Mouse (Mus musculus): ENCODE results near the gene Elavl1. TPM values are rescaled to one million over a fixed set of nuclear protein-coding genes. Genes with fewer than 3 reads are reported as not detected.

The Elavl1 gene
- polyA plus RNA-seq, 1 experiment from 2014 or later, result 88.6 TPM

DNA sequence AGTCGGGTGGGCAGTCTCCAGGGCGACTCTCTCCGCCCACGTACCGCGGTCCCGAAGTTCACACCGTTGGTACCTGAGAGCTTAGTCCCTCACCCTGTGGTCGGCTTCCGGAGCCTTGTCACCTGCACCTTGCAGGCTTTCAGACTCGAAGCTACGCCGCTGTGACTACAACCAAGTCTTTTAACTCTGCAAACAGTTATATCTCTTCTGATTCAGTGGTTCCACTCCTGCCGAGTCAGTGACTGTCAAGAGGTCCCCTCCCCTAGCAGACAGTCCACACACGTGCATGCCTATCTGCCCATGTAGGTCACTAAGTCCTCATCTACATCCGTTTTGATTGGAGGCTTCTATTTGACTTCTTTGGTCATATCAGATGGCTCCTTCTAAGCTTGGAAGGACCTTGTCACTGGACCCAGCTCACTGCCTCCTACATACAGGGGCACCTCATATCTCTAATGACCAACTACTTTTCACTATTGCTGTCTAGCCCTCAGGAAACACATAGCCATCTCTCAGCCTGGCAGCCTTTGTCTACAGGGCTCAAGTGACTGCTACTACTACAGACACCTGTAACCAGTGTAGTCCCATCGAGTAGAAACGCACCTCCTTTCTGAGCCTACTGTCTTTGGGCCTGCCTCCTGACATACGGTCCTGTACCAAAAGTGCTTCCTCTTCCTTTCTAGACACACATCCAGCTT is 85.9 kb downstream of the Elavl1 start:
- H3K4me2 ChIP-seq (replicated peaks; ENCODE audit: low read depth), result peak overlapping the region; percentile 96
- peak overlapping the region; percentile 79 for H3K4me3 ChIP-seq (ENCODE audit: low read depth, low read length)
- H3K9me3 ChIP-seq (ENCODE audit: control insufficient read depth, low read length), result no peaks in the 10 kb centered on the region
- ATAC-seq (ENCODE audit: low FRiP score, low TSS enrichment) (peak; percentile 64), DNase-seq (ENCODE audit: low spot score) (no peak)
- TF ChIP-seq EP300 (optimal IDR thresholded peaks at IDR 0.05), result no peak
- TF ChIP-seq CTCF (IDR thresholded peaks at IDR 0.05; ENCODE audit: low read depth), result no peak
- H3K9ac ChIP-seq (ENCODE audit: low read length), result peak overlapping the region; percentile 83
- WGBS, result 10% methylated on average over 19 of the region's 19 CpGs
- H3K27me3 ChIP-seq (ENCODE audit: control insufficient read depth, insufficient read depth, low read length), result no peaks in the 10 kb centered on the region; the same call in 1 of the 2 replicates
- H3K27ac ChIP-seq (replicated peaks), result peak overlapping the region; percentile 98
- peaks cover 15% of the 10 kb centered on the region for H3K36me3 ChIP-seq (ENCODE audit: control insufficient read depth, insufficient read depth, low read length)
- H3K4me1 ChIP-seq (replicated peaks; ENCODE audit: control insufficient read depth, insufficient read depth), result peaks cover 4% of the 10 kb centered on the region; the same call in 1 of the 2 replicates

DNA sequence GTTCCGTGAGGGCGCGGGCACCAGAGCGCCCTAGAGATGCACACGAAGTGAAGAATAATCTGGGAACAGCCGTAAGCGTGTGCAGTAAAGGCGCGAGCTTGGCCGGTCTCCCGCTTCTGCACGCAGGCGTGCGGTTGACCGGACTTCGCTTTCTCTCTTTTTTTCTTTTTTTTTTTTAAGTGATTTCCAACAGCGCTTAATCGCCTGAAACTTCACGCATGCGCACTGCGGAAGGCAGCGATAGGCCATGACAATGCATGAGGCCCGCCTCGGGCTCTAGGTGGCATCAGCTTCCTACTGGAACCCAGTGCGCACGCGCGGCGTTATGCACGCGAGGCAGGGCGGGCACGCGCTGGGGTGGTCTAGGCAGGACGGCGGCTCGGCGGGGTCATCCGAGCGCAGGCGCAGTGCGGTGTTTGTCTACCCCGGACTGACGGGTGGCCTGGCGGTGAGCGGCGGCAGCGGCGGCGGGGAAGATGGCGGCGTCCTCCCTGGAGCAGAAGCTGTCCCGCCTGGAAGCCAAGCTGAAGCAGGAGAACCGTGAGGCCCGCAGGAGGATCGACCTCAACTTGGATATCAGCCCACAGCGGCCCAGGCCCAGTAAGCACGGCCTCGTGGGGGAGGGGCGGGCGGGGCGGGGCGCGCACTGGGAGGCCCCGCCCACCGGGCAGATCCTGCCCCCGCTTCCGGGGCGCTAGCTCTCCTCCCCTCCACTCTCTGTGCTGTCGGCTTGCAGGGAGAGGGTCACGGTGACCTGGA is 86.6 kb downstream of the Elavl1 start, which contains the start of the genes Map2k7 and Gm49320:
Map2k7 (plus strand) TSS at position 307 of the 759 bp plus-strand sequence.
Gm49320 (plus strand) TSS at position 432 of the 759 bp plus-strand sequence.
- TF ChIP-seq EP300 (optimal IDR thresholded peaks at IDR 0.05) (no peak), CTCF (IDR thresholded peaks at IDR 0.05; ENCODE audit: low read depth) (peak; percentile 69)
- H3K36me3 ChIP-seq (ENCODE audit: control insufficient read depth, insufficient read depth, low read length), result peaks cover 10% of the 10 kb centered on the region; the same call in 1 of the 2 replicates
- peaks cover 4% of the 10 kb centered on the region; the same call in 1 of the 2 replicates for H3K4me1 ChIP-seq (replicated peaks; ENCODE audit: control insufficient read depth, insufficient read depth)
- under 1% methylated on average over 57 of the region's 71 CpGs for whole genome bisulfite sequencing
- peak; percentile 99 for DNase-seq (ENCODE audit: low spot score)
- H3K27ac ChIP-seq (replicated peaks), result peak within 1 kb of the TSS; percentile 98
- peak within 1 kb of the TSS; percentile 83 for H3K9ac ChIP-seq (ENCODE audit: low read length)
- H3K9me3 ChIP-seq (ENCODE audit: control insufficient read depth, low read length), result no peaks in the 10 kb centered on the region
- H3K27me3 ChIP-seq (ENCODE audit: control insufficient read depth, insufficient read depth, low read length), result no peaks in the 10 kb centered on the region; the same call in 1 of the 2 replicates
- ATAC-seq (ENCODE audit: low FRiP score, low TSS enrichment), result peak; percentile 94
- H3K4me3 ChIP-seq (ENCODE audit: low read depth, low read length), result peak within 1 kb of the TSS; percentile 79
- peak within 1 kb of the TSS; percentile 96 for H3K4me2 ChIP-seq (replicated peaks; ENCODE audit: low read depth)

DNA sequence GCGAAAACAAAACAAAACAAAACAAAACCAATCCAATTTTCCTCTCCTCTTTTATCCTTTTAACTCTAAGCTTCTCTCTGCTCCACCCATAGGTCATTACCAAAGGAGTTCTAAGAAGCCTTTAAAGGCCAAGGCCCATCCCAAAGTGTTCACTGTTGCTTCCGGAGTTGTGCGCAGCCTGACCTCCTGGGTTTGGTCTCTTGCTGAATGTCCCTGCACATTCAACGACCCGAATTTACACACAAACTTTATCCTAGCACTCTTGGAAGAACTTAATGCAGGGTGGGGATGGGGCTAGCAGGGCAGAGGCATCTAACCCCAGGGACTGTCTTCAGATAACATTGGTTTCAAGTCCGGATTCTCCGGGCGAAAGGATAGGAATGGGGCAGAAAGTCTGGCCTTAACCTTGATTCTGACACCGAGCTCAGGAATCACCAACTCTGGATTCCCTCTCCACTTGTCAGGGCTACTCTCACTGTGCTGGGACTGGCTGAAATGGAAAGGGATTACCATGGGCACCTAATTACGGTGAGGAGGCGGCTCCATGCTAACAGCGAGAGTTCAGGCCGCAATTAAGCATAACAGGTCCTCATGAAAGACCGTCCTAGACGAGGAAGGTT is 87.3 kb downstream of the Elavl1 start:
- DNase-seq (ENCODE audit: low spot score) (no peak), ATAC-seq (ENCODE audit: low FRiP score, low TSS enrichment) (no peak; the same call in 1 of the 2 replicates)
- Histone ChIP-seq H3K9me3 (ENCODE audit: control insufficient read depth, low read length) (no peaks in the 10 kb centered on the region), H3K9ac (ENCODE audit: low read length) (peak overlapping the region; percentile 69), H3K36me3 (ENCODE audit: control insufficient read depth, insufficient read depth, low read length) (peaks cover 6% of the 10 kb centered on the region; the same call in 1 of the 2 replicates), H3K4me1 (replicated peaks; ENCODE audit: control insufficient read depth, insufficient read depth) (peaks cover 4% of the 10 kb centered on the region; the same call in 1 of the 2 replicates), H3K4me3 (ENCODE audit: low read depth, low read length) (peak overlapping the region; percentile 79), H3K27ac (replicated peaks) (peak overlapping the region; percentile 98), H3K4me2 (replicated peaks; ENCODE audit: low read depth) (peak overlapping the region; percentile 96), H3K27me3 (ENCODE audit: control insufficient read depth, insufficient read depth, low read length) (no peaks in the 10 kb centered on the region; the same call in 1 of the 2 replicates)
- TF ChIP-seq CTCF (IDR thresholded peaks at IDR 0.05; ENCODE audit: low read depth) (no peak), EP300 (optimal IDR thresholded peaks at IDR 0.05) (no peak)
- WGBS, result 13% methylated on average over 15 of the region's 15 CpGs

Other genes starting within 250 kb of the Elavl1 start
- gene Cd209f, start 219.6 kb downstream of the Elavl1 start, polyA plus RNA-seq (2015; fragmentation: Nextera tagmentation; extraction: Ambion mirVana), result 0.45 and 0.50 TPM in 2 replicates
- 0.12 TPM in 1 of 2 replicates, not detected in the other for gene Cd209g, start 191.3 kb downstream of the Elavl1 start, polyA plus RNA-seq (2015; fragmentation: Nextera tagmentation; extraction: Ambion mirVana)
- 10.6 and 11.0 TPM in 2 replicates for gene Evi5l, start 158.8 kb downstream of the Elavl1 start, polyA plus RNA-seq (2015; fragmentation: Nextera tagmentation; extraction: Ambion mirVana)
- 0.52 and 0.90 TPM in 2 replicates for gene Prr36, start 108.0 kb downstream of the Elavl1 start, polyA plus RNA-seq (2015; fragmentation: Nextera tagmentation; extraction: Ambion mirVana)
- gene Lrrc8e, start 98.6 kb downstream of the Elavl1 start, polyA plus RNA-seq (2015; fragmentation: Nextera tagmentation; extraction: Ambion mirVana), result 9.8 and 10.6 TPM in 2 replicates
- 15.7 and 19.8 TPM in 2 replicates for gene Map2k7, start 86.7 kb downstream of the Elavl1 start, polyA plus RNA-seq (2015; fragmentation: Nextera tagmentation; extraction: Ambion mirVana)
- gene Gm49320, start 86.5 kb downstream of the Elavl1 start, polyA plus RNA-seq (2015; fragmentation: Nextera tagmentation; extraction: Ambion mirVana), result 0.42 and 0.56 TPM in 2 replicates
- gene Tgfbr3l, start 77.2 kb downstream of the Elavl1 start, polyA plus RNA-seq (2015; fragmentation: Nextera tagmentation; extraction: Ambion mirVana), result 1.1 and 1.7 TPM in 2 replicates
- gene Snapc2, start 72.3 kb downstream of the Elavl1 start, polyA plus RNA-seq (2015; fragmentation: Nextera tagmentation; extraction: Ambion mirVana), result 33.8 and 35.6 TPM in 2 replicates
- 43.9 and 53.1 TPM in 2 replicates for gene Ctxn1, start 66.1 kb downstream of the Elavl1 start, polyA plus RNA-seq (2015; fragmentation: Nextera tagmentation; extraction: Ambion mirVana)
- 37.8 and 38.4 TPM in 2 replicates for gene Timm44, start 49.5 kb downstream of the Elavl1 start, polyA plus RNA-seq (2015; fragmentation: Nextera tagmentation; extraction: Ambion mirVana)
- gene Ccl25, start 203 bp downstream of the Elavl1 start, polyA plus RNA-seq (2015; fragmentation: Nextera tagmentation; extraction: Ambion mirVana), result 4.4 and 5.3 TPM in 2 replicates
- gene Cers4, start 167.6 kb upstream of the Elavl1 start, polyA plus RNA-seq (2015; fragmentation: Nextera tagmentation; extraction: Ambion mirVana), result 22.6 and 25.9 TPM in 2 replicates